Mouse (Mus musculus): Measurements from ENCODE around the gene Oxsr1. TPM values are rescaled to one million over a fixed set of nuclear protein-coding genes. Genes with fewer than 3 reads are reported as not detected.
"Not testable (repeated sequence)": the region's sequence is repeated elsewhere in the genome, so short reads cannot be mapped to it uniquely, and the experiment has no call there.

Gene Oxsr1
- polyA plus RNA-seq, 1 experiment = 38.1 TPM

GRCm38 (mm10) chr9:119274814-119275213, 47.4 kb downstream of the Oxsr1 start:
- DNase-seq (ENCODE audit: low spot score) = not testable (repeated sequence)

- DNase-seq (ENCODE audit: low spot score) = no peak
Observed at GRCm38 (mm10) chr9:119271496-119271895, 50.7 kb downstream of the Oxsr1 start.

GRCm38 (mm10) chr9:119268588-119269145, 53.6 kb downstream of the Oxsr1 start:
- DNase-seq (ENCODE audit: low spot score) = no peak

GRCm38 (mm10) chr9:119268120-119268519, 54.1 kb downstream of the Oxsr1 start:
- no peak for DNase-seq (ENCODE audit: low spot score)

- DNase-seq (ENCODE audit: low spot score) = not testable (repeated sequence)
Observed at GRCm38 (mm10) chr9:119266121-119266395, 56.2 kb downstream of the Oxsr1 start.

- not testable (repeated sequence) for DNase-seq (ENCODE audit: low spot score)
Observed at GRCm38 (mm10) chr9:119265373-119266120, 56.7 kb downstream of the Oxsr1 start.

GRCm38 (mm10) chr9:119263067-119263466, 59.2 kb downstream of the Oxsr1 start:
- DNase-seq (ENCODE audit: low spot score) = no peak

GRCm38 (mm10) chr9:119260825-119261224, 61.4 kb downstream of the Oxsr1 start:
- DNase-seq (ENCODE audit: low spot score) = no peak

- no peak for DNase-seq (ENCODE audit: low spot score)
Observed at GRCm38 (mm10) chr9:119258785-119259184, 63.4 kb downstream of the Oxsr1 start.

- no peak for DNase-seq (ENCODE audit: low spot score)
Observed at GRCm38 (mm10) chr9:119258128-119258527, 64.1 kb downstream of the Oxsr1 start.

- no peak for DNase-seq (ENCODE audit: low spot score)
Observed at GRCm38 (mm10) chr9:119256161-119256560, 66.1 kb downstream of the Oxsr1 start.

GRCm38 (mm10) chr9:119255096-119255495, 67.1 kb downstream of the Oxsr1 start:
- DNase-seq (ENCODE audit: low spot score) = no peak

GRCm38 (mm10) chr9:119254187-119254586, 68.0 kb downstream of the Oxsr1 start:
- DNase-seq (ENCODE audit: low spot score) = no peak

- DNase-seq (ENCODE audit: low spot score) = no peak
Observed at GRCm38 (mm10) chr9:119247996-119248395, 74.2 kb downstream of the Oxsr1 start.

GRCm38 (mm10) chr9:119246826-119247225, 75.4 kb downstream of the Oxsr1 start:
- DNase-seq (ENCODE audit: low spot score) = no peak

GRCm38 (mm10) chr9:119243981-119244380, 78.2 kb downstream of the Oxsr1 start:
- DNase-seq (ENCODE audit: low spot score) = no peak

GRCm38 (mm10) chr9:119241169-119241865, 80.9 kb downstream of the Oxsr1 start:
- DNase-seq (ENCODE audit: low spot score) = no peak

- no peak for DNase-seq (ENCODE audit: low spot score)
Observed at GRCm38 (mm10) chr9:119240286-119240997, 81.8 kb downstream of the Oxsr1 start.

- no peak for DNase-seq (ENCODE audit: low spot score)
Observed at GRCm38 (mm10) chr9:119239274-119239673, 83.0 kb downstream of the Oxsr1 start.

- no peak for DNase-seq (ENCODE audit: low spot score)
Observed at GRCm38 (mm10) chr9:119238796-119239195, 83.4 kb downstream of the Oxsr1 start.

GRCm38 (mm10) chr9:119231552-119231951, 90.7 kb downstream of the Oxsr1 start:
- DNase-seq (ENCODE audit: low spot score) = no peak

GRCm38 (mm10) chr9:119230829-119231228, 91.4 kb downstream of the Oxsr1 start:
- DNase-seq (ENCODE audit: low spot score) = no peak
